Mouse (Mus musculus): Measurements from ENCODE around the gene Adh5. TPM values are rescaled to one million over a fixed set of nuclear protein-coding genes. Genes with fewer than 3 reads are reported as not detected.

Gene Adh5
- polyA plus RNA-seq, 1 experiment from 2014 or later: 277 TPM

GRCm38 (mm10) chr3:138430360-138430976 is 12.4 kb upstream of the Adh5 start:
- 91% methylated on average over 6 of the region's 6 CpGs for WGBS
- Histone ChIP-seq H3K9me3 (replicated peaks) (no peaks in the 10 kb centered on the region), H3K4me1 (no peaks in the 10 kb centered on the region), H3K27ac (no peak overlapping the region), H3K9ac (no peak overlapping the region), H3K4me2 (no peak overlapping the region), H3K27me3 (no peaks in the 10 kb centered on the region), H3K36me3 (ENCODE audit: poor library complexity, severe bottlenecking) (no peaks in the 10 kb centered on the region), H3K4me3 (no peak overlapping the region)
- ATAC-seq: no peak

GRCm38 (mm10) chr3:138431835-138432234 is 11.1 kb upstream of the Adh5 start:
- WGBS: 68% methylated on average over 2 of the region's 2 CpGs
- peak; percentile 50; the same call in 1 of the 2 replicates for ATAC-seq

DNA sequence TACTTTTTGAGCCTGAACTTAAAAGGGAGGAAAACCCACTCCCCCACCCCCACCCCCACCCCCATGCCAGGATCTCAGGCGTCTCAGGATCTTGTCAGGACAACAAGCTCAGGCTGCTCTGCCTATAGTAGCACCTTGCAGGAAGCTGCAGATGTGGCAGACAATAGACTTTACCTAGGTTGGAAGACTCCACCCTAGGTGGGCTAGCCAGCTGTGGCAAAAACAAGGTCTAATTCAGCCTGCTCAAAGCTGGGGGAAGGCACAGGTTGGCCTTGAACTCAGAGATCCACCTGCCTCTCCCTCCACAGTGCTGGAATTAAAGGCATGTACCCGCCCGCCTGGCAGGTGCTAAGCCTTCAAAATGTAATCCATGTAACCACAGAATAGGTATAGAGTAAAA is 4.2 kb upstream of the Adh5 start:
- H3K9me3 ChIP-seq (replicated peaks): no peaks in the 10 kb centered on the region
- H3K27me3 ChIP-seq: no peaks in the 10 kb centered on the region
- 83% methylated on average over 3 of the region's 3 CpGs for WGBS
- no peaks in the 10 kb centered on the region for H3K36me3 ChIP-seq (ENCODE audit: poor library complexity, severe bottlenecking)
- no peak for ATAC-seq
- no peak overlapping the region for H3K4me3 ChIP-seq
- H3K9ac ChIP-seq: no peak overlapping the region
- H3K27ac ChIP-seq: no peak overlapping the region
- no peak overlapping the region for H3K4me2 ChIP-seq
- H3K4me1 ChIP-seq: peaks cover 5% of the 10 kb centered on the region

More at GRCm38 (mm10) chr3:138431835-138432234, 11.1 kb upstream of the Adh5 start:
- Histone ChIP-seq H3K9ac (no peak overlapping the region), H3K9me3 (replicated peaks) (no peaks in the 10 kb centered on the region), H3K27ac (no peak overlapping the region), H3K27me3 (no peaks in the 10 kb centered on the region), H3K36me3 (ENCODE audit: poor library complexity, severe bottlenecking) (no peaks in the 10 kb centered on the region), H3K4me1 (no peaks in the 10 kb centered on the region), H3K4me3 (no peak overlapping the region), H3K4me2 (no peak overlapping the region)

GRCm38 (mm10) chr3:138442203-138442602 is 690 bp upstream of the Adh5 start:
- peaks cover 18% of the 10 kb centered on the region for H3K4me1 ChIP-seq
- H3K36me3 ChIP-seq (ENCODE audit: poor library complexity, severe bottlenecking): peaks cover 23% of the 10 kb centered on the region
- peak overlapping the region; percentile 76 for H3K9ac ChIP-seq
- peak overlapping the region; percentile 77 for H3K4me2 ChIP-seq
- peak overlapping the region; percentile 66 for H3K4me3 ChIP-seq
- no peaks in the 10 kb centered on the region for H3K9me3 ChIP-seq (replicated peaks)
- H3K27ac ChIP-seq: peak overlapping the region; percentile 66
- WGBS: 4% methylated on average over 9 of the region's 9 CpGs
- ATAC-seq: no peak; the same call in 1 of the 2 replicates
- H3K27me3 ChIP-seq: no peaks in the 10 kb centered on the region

- Histone ChIP-seq H3K27ac (peak overlapping the region; percentile 82), H3K4me3 (peak overlapping the region; percentile 66), H3K9me3 (replicated peaks) (no peaks in the 10 kb centered on the region), H3K36me3 (ENCODE audit: poor library complexity, severe bottlenecking) (peaks cover 35% of the 10 kb centered on the region), H3K27me3 (no peaks in the 10 kb centered on the region), H3K4me2 (peak overlapping the region; percentile 77), H3K4me1 (peaks cover 18% of the 10 kb centered on the region), H3K9ac (peak overlapping the region; percentile 89)
- ATAC-seq: no peak
- 4% methylated on average over 9 of the region's 9 CpGs for WGBS
Measured at GRCm38 (mm10) chr3:138443465-138443771, 525 bp downstream of the Adh5 start.

GRCm38 (mm10) chr3:138448077-138448860 is 5.4 kb downstream of the Adh5 start:
- H3K4me3 ChIP-seq: no peak overlapping the region
- no peaks in the 10 kb centered on the region for H3K27me3 ChIP-seq
- H3K9me3 ChIP-seq (replicated peaks): no peaks in the 10 kb centered on the region
- H3K36me3 ChIP-seq (ENCODE audit: poor library complexity, severe bottlenecking): peaks cover 81% of the 10 kb centered on the region
- H3K4me1 ChIP-seq: peaks cover 14% of the 10 kb centered on the region
- no peak overlapping the region for H3K27ac ChIP-seq
- no peak overlapping the region for H3K4me2 ChIP-seq
- no peak overlapping the region for H3K9ac ChIP-seq
- no peak for ATAC-seq
- 87% methylated on average over 12 of the region's 12 CpGs for WGBS

- Histone ChIP-seq H3K36me3 (ENCODE audit: poor library complexity, severe bottlenecking) (peaks cover 95% of the 10 kb centered on the region), H3K4me2 (no peak overlapping the region), H3K27ac (no peak overlapping the region), H3K9me3 (replicated peaks) (no peaks in the 10 kb centered on the region), H3K9ac (no peak overlapping the region), H3K4me1 (no peaks in the 10 kb centered on the region), H3K27me3 (no peaks in the 10 kb centered on the region), H3K4me3 (no peak overlapping the region)
- no peak for ATAC-seq
- WGBS: 94% methylated on average over 10 of the region's 10 CpGs
Measured at GRCm38 (mm10) chr3:138452169-138452568, 9.3 kb downstream of the Adh5 start.

DNA sequence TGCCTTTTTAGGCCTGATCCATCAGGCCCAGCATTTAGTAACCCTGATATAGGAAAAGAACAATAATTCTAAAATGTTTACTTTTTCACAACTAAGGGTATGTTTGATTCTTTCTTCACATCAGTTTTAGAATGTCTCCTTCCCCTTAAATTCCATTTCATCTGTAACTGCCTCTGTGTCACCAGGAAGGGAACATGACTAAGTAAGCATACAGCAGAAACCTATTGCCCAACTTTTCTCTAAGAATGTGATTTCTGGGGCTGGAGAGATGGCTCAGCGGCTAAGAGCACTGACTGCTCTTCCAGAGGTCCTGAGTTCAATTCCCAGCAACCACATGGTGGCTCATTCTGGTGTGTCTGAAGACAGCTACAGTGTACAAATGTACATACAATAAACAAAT is 11.3 kb downstream of the Adh5 start:
- H3K27me3 ChIP-seq: no peaks in the 10 kb centered on the region
- WGBS: 90% methylated on average over 1 of the region's 1 CpGs
- no peak overlapping the region for H3K27ac ChIP-seq
- no peak overlapping the region for H3K4me2 ChIP-seq
- H3K9ac ChIP-seq: no peak overlapping the region
- H3K9me3 ChIP-seq (replicated peaks): no peaks in the 10 kb centered on the region
- H3K36me3 ChIP-seq (ENCODE audit: poor library complexity, severe bottlenecking): peaks cover 96% of the 10 kb centered on the region
- H3K4me1 ChIP-seq: no peaks in the 10 kb centered on the region
- no peak overlapping the region for H3K4me3 ChIP-seq
- ATAC-seq: no peak

DNA sequence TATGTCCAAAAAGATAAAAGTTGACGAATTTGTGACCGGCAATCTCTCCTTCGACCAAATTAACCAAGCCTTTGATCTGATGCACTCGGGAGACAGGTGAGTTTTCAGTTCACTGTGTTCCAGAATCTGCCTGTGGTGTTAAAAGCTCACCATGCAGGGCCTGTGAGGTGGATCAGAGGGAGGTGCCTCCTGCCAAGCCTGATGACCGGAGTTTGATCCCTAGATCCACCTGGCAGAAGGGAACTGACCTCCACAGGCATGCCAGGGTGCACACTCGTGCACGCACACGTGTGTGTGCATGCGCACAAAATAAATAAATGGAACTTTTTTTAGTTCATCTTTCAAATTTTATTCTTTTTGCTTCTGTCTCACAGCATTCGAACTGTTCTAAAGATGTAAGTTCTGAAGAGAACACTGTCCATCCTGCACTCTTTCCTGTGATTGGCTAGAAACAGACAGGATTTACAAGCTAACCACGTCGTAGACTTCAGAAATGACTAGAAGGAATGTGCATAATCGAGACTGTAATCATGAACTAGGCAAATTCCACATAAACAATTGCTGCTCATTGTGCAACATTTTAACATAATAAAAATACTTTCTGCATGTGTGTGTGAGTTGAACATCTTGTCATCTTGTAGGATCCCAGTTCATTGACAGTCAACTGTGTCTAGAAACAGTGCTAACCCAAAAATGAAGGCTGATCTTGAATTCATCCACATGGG is 12.0 kb downstream of the Adh5 start:
- Histone ChIP-seq H3K9me3 (replicated peaks) (no peaks in the 10 kb centered on the region), H3K27ac (no peak overlapping the region), H3K9ac (no peak overlapping the region), H3K4me2 (no peak overlapping the region), H3K27me3 (no peaks in the 10 kb centered on the region), H3K4me1 (no peaks in the 10 kb centered on the region), H3K36me3 (ENCODE audit: poor library complexity, severe bottlenecking) (peaks cover 96% of the 10 kb centered on the region), H3K4me3 (no peak overlapping the region)
- 94% methylated on average over 13 of the region's 13 CpGs for WGBS
- ATAC-seq: no peak

DNA sequence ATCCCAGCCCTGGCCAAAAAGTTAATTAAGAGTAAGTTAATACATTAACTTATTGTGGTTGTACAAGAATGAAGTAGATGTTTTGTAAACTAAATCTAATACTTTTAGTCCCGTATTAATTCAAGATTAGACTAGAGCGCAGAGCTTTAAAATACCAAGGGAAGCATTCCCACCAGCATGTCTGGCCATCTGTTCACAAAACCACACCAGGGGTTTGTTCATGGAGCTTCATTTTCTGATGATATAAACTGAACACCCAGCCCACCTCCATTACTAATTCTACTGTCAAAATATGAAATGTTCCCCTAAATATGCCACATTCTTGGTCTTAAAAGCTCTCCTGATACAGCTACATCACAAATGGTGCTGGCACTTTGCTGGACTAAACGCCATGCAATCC is 15.5 kb downstream of the Adh5 start:
- H3K4me2 ChIP-seq: no peak overlapping the region
- H3K36me3 ChIP-seq (ENCODE audit: poor library complexity, severe bottlenecking): peaks cover 90% of the 10 kb centered on the region

DNA sequence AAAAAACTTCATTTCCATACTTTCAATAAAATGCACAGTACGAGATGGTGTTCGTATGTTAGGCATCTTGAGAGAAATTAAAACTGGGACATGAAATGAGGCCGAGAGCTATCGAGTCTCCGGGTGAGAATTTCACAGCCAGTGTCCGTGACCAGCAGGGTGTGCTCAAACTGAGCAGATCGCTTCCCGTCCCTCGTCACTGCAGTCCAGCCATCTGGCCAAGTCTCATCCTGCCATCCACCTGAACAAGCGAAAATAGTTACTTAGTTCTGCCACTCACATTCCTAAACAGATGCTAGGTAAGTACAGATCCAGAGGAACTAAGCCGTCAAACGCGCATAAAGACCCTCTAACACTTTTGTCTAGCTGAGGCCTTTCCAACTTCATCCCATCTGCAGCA is 17.4 kb downstream of the Adh5 start:
- no peak for ATAC-seq
- H3K36me3 ChIP-seq (ENCODE audit: poor library complexity, severe bottlenecking): peaks cover 88% of the 10 kb centered on the region

More for the DNA sequence above, 15.5 kb downstream of the Adh5 start:
- Histone ChIP-seq H3K9ac (no peak overlapping the region), H3K4me1 (no peaks in the 10 kb centered on the region), H3K27ac (no peak overlapping the region), H3K27me3 (no peaks in the 10 kb centered on the region), H3K9me3 (replicated peaks) (no peaks in the 10 kb centered on the region), H3K4me3 (no peak overlapping the region)
- 94% methylated on average over 3 of the region's 3 CpGs for WGBS
- ATAC-seq: no peak

GRCm38 (mm10) chr3:138461832-138462231 is 18.9 kb downstream of the Adh5 start:
- H3K36me3 ChIP-seq (ENCODE audit: poor library complexity, severe bottlenecking): peaks cover 88% of the 10 kb centered on the region
- no peaks in the 10 kb centered on the region for H3K4me1 ChIP-seq
- no peaks in the 10 kb centered on the region for H3K27me3 ChIP-seq
- H3K9me3 ChIP-seq (replicated peaks): no peaks in the 10 kb centered on the region
- H3K4me2 ChIP-seq: no peak overlapping the region
- no peak for ATAC-seq
- no peak overlapping the region for H3K27ac ChIP-seq
- no peak overlapping the region for H3K9ac ChIP-seq
- 87% methylated on average over 3 of the region's 3 CpGs for WGBS
- no peak overlapping the region for H3K4me3 ChIP-seq

More for the DNA sequence above, 17.4 kb downstream of the Adh5 start:
- Histone ChIP-seq H3K4me2 (no peak overlapping the region), H3K9ac (no peak overlapping the region), H3K4me3 (no peak overlapping the region), H3K9me3 (replicated peaks) (no peaks in the 10 kb centered on the region), H3K27ac (no peak overlapping the region), H3K4me1 (no peaks in the 10 kb centered on the region), H3K27me3 (no peaks in the 10 kb centered on the region)
- 85% methylated on average over 13 of the region's 13 CpGs for WGBS
